Mouse (Mus musculus): ENCODE data around the gene Myl4.
"Not testable (repeated sequence)": the region's sequence is repeated elsewhere in the genome, so short reads cannot be mapped to it uniquely, and the experiment has no call there.

The Myl4 gene

GRCm38 (mm10) chr11:104550406-104550974 is at the start of gene Myl4, which contains the start of gene Cdc27:
Gene Myl4 (plus strand): TSS chr11:104550663.
Gene Cdc27 (minus strand): TSS chr11:104550620.
- peak; percentile 100 for DNase-seq (ENCODE audit: low read depth, low spot score)

DNA sequence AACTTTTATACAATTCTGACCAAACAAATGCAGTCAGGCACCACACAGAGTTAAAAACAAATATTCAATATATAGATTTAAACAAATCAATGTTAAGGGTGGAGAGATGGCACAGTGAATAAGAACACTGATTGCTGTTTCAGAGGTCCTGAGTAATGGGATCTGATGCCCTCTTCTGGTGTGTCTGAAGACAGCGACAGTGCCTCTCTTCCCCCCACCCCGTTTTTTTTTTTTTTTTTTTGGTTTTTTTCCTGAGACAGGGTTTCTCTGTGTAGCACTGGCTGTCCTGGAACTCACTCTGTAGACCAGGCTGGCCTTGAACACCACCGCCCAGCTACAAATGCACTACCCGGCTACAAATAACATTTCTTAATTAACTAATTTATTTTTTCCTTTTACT is 42.0 kb upstream of the Myl4 start:
- DNase-seq (ENCODE audit: low read depth, low spot score), result no peak

GRCm38 (mm10) chr11:104510606-104511005 is 39.9 kb upstream of the Myl4 start:
- peak; percentile 34 for DNase-seq (ENCODE audit: low read depth, low spot score)

GRCm38 (mm10) chr11:104512436-104512835 is 38.0 kb upstream of the Myl4 start:
- no peak for DNase-seq (ENCODE audit: low read depth, low spot score)

DNA sequence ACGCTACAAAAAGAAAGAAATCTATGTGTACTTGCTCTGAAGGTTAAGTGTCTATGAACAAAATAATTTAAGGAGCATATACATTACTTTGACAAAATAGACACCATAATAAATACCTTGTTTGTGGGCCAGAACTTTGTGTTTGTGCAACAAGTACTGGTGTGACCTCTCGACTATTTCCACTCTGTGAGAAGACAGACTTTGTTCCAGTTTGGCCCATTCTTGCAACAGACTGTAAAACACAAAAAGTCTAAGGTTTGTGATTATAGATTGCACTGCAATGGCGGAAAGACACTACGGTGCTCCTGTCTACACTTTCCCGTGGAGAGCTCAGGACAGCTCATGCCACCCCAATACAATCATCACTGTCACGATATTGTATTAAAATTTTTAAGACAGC is 24.5 kb upstream of the Myl4 start:
- DNase-seq (ENCODE audit: low read depth, low spot score), result no peak

GRCm38 (mm10) chr11:104536843-104537242 is 13.6 kb upstream of the Myl4 start:
- DNase-seq (ENCODE audit: low read depth, low spot score), result no peak

GRCm38 (mm10) chr11:104537945-104538555 is 12.4 kb upstream of the Myl4 start:
- DNase-seq (ENCODE audit: low read depth, low spot score), result no peak

- DNase-seq (ENCODE audit: low read depth, low spot score), result no peak
Measured at GRCm38 (mm10) chr11:104539811-104540210, 10.7 kb upstream of the Myl4 start.

DNA sequence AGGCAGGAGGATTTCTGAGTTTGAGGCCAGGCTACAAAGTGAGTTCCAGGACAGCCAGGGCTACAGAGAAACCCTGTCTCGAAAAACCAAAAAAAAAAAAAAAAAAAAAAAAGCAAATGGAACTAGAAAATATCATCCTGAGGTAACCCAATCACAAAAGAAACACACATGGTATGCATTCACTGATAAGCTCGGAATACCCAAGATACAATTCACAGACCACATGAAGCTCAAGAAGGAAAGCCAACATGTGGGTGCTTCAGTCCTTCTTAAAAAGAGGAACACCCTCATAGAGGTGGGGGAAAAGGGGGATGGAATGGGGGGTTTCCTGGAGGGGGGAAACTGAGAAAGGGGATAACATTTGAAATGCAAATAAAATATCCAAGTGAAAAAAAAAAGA is 7.1 kb upstream of the Myl4 start:
- DNase-seq (ENCODE audit: low read depth, low spot score), result not testable (repeated sequence)

GRCm38 (mm10) chr11:104544507-104544906 is 6.0 kb upstream of the Myl4 start:
- no peak for DNase-seq (ENCODE audit: low read depth, low spot score)

DNA sequence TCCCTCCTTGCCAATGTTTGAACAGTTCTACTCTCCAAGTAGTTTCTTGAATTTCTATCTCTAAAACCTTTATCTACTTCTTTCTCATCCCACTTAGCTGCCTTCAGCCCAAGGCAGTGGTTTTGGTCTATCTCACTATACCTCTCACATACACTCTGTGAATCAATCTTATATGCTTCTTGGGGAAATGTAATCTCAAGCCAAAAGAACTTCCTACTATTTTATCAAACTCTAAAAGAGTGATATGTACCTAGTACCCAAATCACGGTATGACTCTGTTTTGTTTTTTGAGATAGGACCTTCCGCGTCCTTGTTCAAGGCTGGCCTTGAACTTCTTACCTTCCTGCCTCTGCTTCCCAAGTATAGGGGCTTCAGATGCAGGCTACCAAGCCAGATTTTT is 3.0 kb upstream of the Myl4 start:
- DNase-seq (ENCODE audit: low read depth, low spot score), result no peak

GRCm38 (mm10) chr11:104549438-104550405 is 741 bp upstream of the Myl4 start:
- peak; percentile 54 for DNase-seq (ENCODE audit: low read depth, low spot score)

GRCm38 (mm10) chr11:104558065-104558464 is 7.6 kb downstream of the Myl4 start:
- DNase-seq (ENCODE audit: low read depth, low spot score), result no peak

DNA sequence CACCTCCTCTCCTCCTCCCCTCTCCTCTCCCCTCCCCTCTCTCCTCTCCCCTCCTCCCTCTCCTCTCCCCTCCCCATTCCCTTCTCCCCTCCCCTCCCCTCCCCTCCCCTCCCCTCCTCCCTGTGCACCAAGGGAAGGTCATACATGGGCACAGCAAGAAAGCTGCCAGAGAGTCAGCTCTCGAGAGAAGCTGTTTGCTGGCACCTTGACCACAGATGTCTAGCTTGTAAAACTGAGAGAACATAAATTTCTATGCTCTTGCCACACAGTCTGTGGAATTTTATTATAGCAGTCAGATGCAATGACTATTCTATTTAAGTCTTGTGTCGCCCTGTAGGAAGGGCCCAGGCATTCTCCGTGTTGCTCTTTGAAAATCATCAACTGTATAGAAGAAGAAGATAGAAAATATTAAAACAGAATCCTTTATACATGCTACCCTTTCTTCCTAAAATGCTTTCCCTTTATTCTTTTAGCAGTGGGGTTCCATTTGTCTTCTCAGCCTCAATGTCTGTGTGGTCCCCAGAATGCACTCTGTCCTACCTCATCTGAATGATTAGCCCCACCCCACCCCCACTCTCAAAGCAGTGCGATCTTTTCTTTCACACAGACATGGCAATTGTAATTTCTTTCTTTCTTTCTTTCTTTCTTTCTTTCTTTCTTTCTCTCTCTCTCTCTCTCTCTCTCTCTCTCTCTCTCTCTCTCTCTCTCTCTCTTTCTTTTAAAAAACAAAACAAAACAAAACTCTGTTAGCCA is 8.4 kb downstream of the Myl4 start:
- no peak for DNase-seq (ENCODE audit: low read depth, low spot score)

GRCm38 (mm10) chr11:104560971-104561370 is 10.5 kb downstream of the Myl4 start:
- no peak for DNase-seq (ENCODE audit: low read depth, low spot score)

DNA sequence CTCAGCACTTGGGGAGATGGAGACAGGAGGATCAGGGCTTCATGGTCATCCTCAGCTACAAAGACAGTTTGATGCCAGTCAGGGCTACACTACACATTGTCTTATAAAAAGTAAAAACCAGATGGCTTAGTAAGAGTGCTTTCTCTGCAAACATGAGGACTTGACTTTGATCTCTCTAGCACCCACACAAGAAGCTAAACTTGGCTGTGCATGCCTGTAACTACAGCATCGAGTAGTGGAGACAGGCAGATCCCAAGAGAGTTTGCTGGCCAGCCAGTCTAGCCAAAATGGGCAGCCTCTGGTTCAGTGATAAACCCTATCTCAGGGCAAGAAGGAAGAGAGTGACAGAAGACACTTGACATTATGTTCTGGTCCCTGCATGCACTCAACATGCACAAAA is 13.0 kb downstream of the Myl4 start:
- DNase-seq (ENCODE audit: low read depth, low spot score), result no peak

DNA sequence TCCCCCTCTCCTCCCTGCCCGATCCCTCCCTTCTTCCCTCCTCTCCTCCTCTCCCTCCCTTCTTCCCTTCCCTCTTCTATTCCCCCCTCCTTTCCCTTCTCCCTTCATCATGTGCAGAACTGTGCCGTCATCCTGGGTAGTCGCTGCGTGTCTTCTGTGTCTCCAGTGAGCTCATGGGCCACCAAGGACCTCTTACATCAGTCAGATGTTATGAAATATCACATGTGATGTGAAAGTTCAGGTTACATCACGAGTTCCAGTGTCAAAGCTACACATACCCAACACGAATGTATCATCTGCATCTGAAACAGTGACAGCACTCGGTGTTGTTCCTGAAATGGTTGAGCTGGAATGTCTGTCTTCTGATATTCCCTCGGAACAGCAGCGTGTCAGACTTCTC is 14.7 kb downstream of the Myl4 start:
- DNase-seq (ENCODE audit: low read depth, low spot score), result no peak

DNA sequence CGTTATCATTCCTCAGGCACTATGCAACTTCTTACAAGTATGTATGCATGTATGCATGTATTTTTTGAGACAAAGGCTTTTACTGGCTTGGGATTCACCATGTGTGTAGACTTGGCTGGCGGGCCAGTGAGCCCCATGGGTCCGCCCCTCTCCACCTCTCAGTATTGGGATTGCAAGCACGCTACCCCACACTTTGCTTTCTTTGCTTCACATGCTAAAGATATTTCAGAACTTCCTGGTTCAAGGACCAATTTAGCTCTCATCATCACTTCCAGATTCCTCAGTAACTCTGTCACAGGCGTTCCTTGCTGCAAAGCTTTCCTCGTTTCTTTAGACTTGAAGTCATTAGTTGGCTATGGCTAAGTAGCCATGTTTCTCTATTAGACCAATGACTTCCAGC is 15.6 kb downstream of the Myl4 start:
- DNase-seq (ENCODE audit: low read depth, low spot score), result no peak

DNA sequence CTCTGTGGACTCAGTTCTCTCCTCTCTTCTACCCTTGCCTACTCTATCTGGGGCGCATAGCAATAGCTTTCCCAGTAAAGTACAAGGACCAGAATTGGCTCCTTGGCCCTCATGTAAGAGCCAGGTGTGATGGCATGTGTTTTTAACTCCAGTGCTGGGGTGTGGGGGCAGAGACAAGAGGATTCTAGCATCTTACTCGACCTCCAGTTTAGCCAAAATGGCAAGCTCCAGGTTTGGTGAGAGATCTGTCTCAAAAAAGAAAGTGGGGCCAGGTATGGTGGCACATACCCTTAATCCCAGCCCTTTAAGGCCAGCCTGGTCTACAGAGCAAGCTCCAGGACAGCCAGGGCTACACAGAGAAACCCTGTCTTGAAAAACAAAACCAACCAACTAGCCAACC is 16.3 kb downstream of the Myl4 start:
- DNase-seq (ENCODE audit: low read depth, low spot score), result no peak

DNA sequence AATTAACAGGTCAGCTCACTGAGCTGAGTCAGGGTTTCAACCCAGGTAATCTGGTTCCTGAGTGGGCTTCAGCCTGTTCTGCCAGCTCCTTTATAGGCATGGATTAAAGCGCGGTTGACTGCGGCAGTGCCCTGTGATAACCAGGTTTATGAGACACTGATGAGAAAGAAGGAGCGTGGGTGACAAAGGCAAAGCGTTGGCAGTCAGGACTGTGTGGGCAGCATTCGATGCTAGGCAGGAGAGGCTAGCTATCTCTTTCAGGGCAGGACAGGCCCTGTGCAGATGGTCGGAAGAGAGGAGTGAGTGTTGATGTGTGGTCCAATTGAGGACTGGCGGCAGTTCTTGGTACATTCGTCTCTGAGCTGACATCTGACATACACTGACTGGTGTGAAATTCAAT is 17.3 kb downstream of the Myl4 start:
- DNase-seq (ENCODE audit: low read depth, low spot score), result no peak

- no peak for DNase-seq (ENCODE audit: low read depth, low spot score)
Measured at GRCm38 (mm10) chr11:104568326-104568725, 17.9 kb downstream of the Myl4 start.

DNA sequence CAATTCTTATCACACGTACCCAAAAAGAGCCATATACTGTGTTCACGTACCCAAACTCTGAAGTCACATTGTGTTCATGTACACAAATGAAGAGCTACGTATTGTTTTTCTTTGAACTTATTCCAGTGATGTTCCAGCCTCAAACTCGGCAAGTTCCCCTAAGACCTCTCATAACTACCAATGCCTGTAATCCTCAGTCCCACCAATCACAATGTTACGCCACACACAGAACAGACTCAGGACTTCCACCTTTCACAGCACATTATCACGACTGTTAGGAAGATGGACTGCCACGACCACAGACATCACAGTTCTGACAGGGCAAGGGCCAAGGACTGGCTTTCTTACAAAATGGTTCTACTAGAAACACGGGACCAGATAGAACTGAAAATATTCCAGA is 20.1 kb downstream of the Myl4 start:
- not testable (repeated sequence) for DNase-seq (ENCODE audit: low read depth, low spot score)

Measured in mesoderm, embryonic 11.5 days (tissue).